Mouse (Mus musculus): ENCODE measurements around the gene Glmp. TPM values are rescaled to one million over a fixed set of nuclear protein-coding genes. Genes with fewer than 3 reads are reported as not detected.
"Not testable (repeated sequence)": the region's sequence is repeated elsewhere in the genome, so short reads cannot be mapped to it uniquely, and the experiment has no call there.

Glmp gene
- polyA plus RNA-seq (2015; fragmentation: Nextera tagmentation; extraction: Ambion mirVana): 182 and 197 TPM in 2 replicates

GRCm38 (mm10) chr3:88324951-88325405 lies at the start of gene Glmp:
Gene Glmp (plus strand): TSS chr3:88325023.
- peak; percentile 76 for ATAC-seq (ENCODE audit: insufficient read depth, low FRiP score, low read depth)
- peak within 1 kb of the TSS; percentile 82 for H3K4me2 ChIP-seq
- H3K9me3 ChIP-seq: no peaks in the 10 kb centered on the region
- peaks cover 38% of the 10 kb centered on the region for H3K36me3 ChIP-seq
- WGBS: under 1% methylated on average over 10 of the region's 10 CpGs
- peak within 1 kb of the TSS; percentile 68 for H3K4me3 ChIP-seq (replicated peaks)
- H3K9ac ChIP-seq: peak within 1 kb of the TSS; percentile 49
- H3K27ac ChIP-seq: no peak within 1 kb of the TSS
- H3K27me3 ChIP-seq (replicated peaks): no peaks in the 10 kb centered on the region
- peaks cover 8% of the 10 kb centered on the region for H3K4me1 ChIP-seq

GRCm38 (mm10) chr3:88276121-88276520 lies 48.7 kb upstream of the Glmp start:
- Histone ChIP-seq H3K4me1 (no peaks in the 10 kb centered on the region), H3K9me3 (no peaks in the 10 kb centered on the region), H3K9ac (no peak overlapping the region), H3K36me3 (no peaks in the 10 kb centered on the region), H3K27ac (no peak overlapping the region), H3K27me3 (replicated peaks) (no peaks in the 10 kb centered on the region), H3K4me2 (no peak overlapping the region), H3K4me3 (replicated peaks) (no peak overlapping the region)
- WGBS: 69% methylated on average over 2 of the region's 2 CpGs
- ATAC-seq (ENCODE audit: insufficient read depth, low FRiP score, low read depth): no peak

- Histone ChIP-seq H3K4me1 (no peaks in the 10 kb centered on the region), H3K27me3 (replicated peaks) (no peaks in the 10 kb centered on the region), H3K9ac (no peak overlapping the region), H3K36me3 (no peaks in the 10 kb centered on the region), H3K9me3 (no peaks in the 10 kb centered on the region), H3K27ac (no peak overlapping the region), H3K4me2 (no peak overlapping the region), H3K4me3 (replicated peaks) (no peak overlapping the region)
- 40% methylated on average over 7 of the region's 7 CpGs for WGBS
- no peak for ATAC-seq (ENCODE audit: insufficient read depth, low FRiP score, low read depth)
These were observed 48.2 kb upstream of the Glmp start for GRCm38 (mm10) chr3:88276529-88277143.

GRCm38 (mm10) chr3:88280035-88280434 lies 44.8 kb upstream of the Glmp start:
- no peak for ATAC-seq (ENCODE audit: insufficient read depth, low FRiP score, low read depth)
- 88% methylated on average over 2 of the region's 2 CpGs for WGBS
- Histone ChIP-seq H3K27ac (no peak overlapping the region), H3K36me3 (no peaks in the 10 kb centered on the region), H3K9me3 (no peaks in the 10 kb centered on the region), H3K27me3 (replicated peaks) (no peaks in the 10 kb centered on the region), H3K4me2 (no peak overlapping the region), H3K9ac (no peak overlapping the region), H3K4me3 (replicated peaks) (no peak overlapping the region), H3K4me1 (no peaks in the 10 kb centered on the region)

GRCm38 (mm10) chr3:88281141-88281916 lies 43.5 kb upstream of the Glmp start:
- not testable (repeated sequence) for ATAC-seq (ENCODE audit: insufficient read depth, low FRiP score, low read depth); H3K4me1 ChIP-seq

GRCm38 (mm10) chr3:88284815-88285564 lies 39.8 kb upstream of the Glmp start:
- H3K9me3 ChIP-seq; H3K4me2 ChIP-seq; H3K4me1 ChIP-seq; ATAC-seq (ENCODE audit: insufficient read depth, low FRiP score, low read depth); H3K4me3 ChIP-seq (replicated peaks); H3K27me3 ChIP-seq (replicated peaks); H3K27ac ChIP-seq; H3K36me3 ChIP-seq; H3K9ac ChIP-seq: not testable (repeated sequence)
- 91% methylated on average over 14 of the region's 14 CpGs for WGBS

More at GRCm38 (mm10) chr3:88281141-88281916, 43.5 kb upstream of the Glmp start:
- not testable (repeated sequence) for H3K36me3 ChIP-seq; H3K4me2 ChIP-seq; H3K9me3 ChIP-seq; H3K4me3 ChIP-seq (replicated peaks); H3K27me3 ChIP-seq (replicated peaks); H3K27ac ChIP-seq; H3K9ac ChIP-seq
- 71% methylated on average over 11 of the region's 11 CpGs for WGBS

GRCm38 (mm10) chr3:88285565-88285895 lies 39.3 kb upstream of the Glmp start:
- 75% methylated on average over 2 of the region's 2 CpGs for WGBS

GRCm38 (mm10) chr3:88287110-88287509 lies 37.7 kb upstream of the Glmp start, which contains the start of gene Gm38392:
Gene Gm38392 (minus strand): TSS chr3:88287210.
- Histone ChIP-seq H3K27ac (no peak within 1 kb of the TSS), H3K9me3 (no peaks in the 10 kb centered on the region), H3K4me1 (no peaks in the 10 kb centered on the region), H3K9ac (no peak within 1 kb of the TSS), H3K27me3 (replicated peaks) (no peaks in the 10 kb centered on the region), H3K4me3 (replicated peaks) (no peak within 1 kb of the TSS), H3K36me3 (no peaks in the 10 kb centered on the region), H3K4me2 (no peak within 1 kb of the TSS)
- no peak for ATAC-seq (ENCODE audit: insufficient read depth, low FRiP score, low read depth)
- WGBS: 90% methylated on average over 4 of the region's 4 CpGs

More at GRCm38 (mm10) chr3:88285565-88285895, 39.3 kb upstream of the Glmp start:
- H3K4me3 ChIP-seq (replicated peaks); H3K36me3 ChIP-seq; H3K27me3 ChIP-seq (replicated peaks); H3K9me3 ChIP-seq; ATAC-seq (ENCODE audit: insufficient read depth, low FRiP score, low read depth); H3K4me2 ChIP-seq; H3K9ac ChIP-seq; H3K27ac ChIP-seq; H3K4me1 ChIP-seq: not testable (repeated sequence)

GRCm38 (mm10) chr3:88288133-88288713 lies 36.6 kb upstream of the Glmp start:
- H3K4me2 ChIP-seq; H3K9me3 ChIP-seq; H3K9ac ChIP-seq; ATAC-seq (ENCODE audit: insufficient read depth, low FRiP score, low read depth); H3K27me3 ChIP-seq (replicated peaks); H3K27ac ChIP-seq; H3K4me1 ChIP-seq; H3K36me3 ChIP-seq; H3K4me3 ChIP-seq (replicated peaks): not testable (repeated sequence)
- WGBS: 74% methylated on average over 10 of the region's 10 CpGs

GRCm38 (mm10) chr3:88291970-88292369 lies 32.9 kb upstream of the Glmp start:
- Histone ChIP-seq H3K9ac (no peak overlapping the region), H3K27me3 (replicated peaks) (no peaks in the 10 kb centered on the region), H3K9me3 (no peaks in the 10 kb centered on the region), H3K27ac (no peak overlapping the region), H3K4me2 (no peak overlapping the region), H3K4me1 (no peaks in the 10 kb centered on the region), H3K36me3 (no peaks in the 10 kb centered on the region), H3K4me3 (replicated peaks) (no peak overlapping the region)
- no peak for ATAC-seq (ENCODE audit: insufficient read depth, low FRiP score, low read depth)
- WGBS: 67% methylated on average over 4 of the region's 4 CpGs

GRCm38 (mm10) chr3:88295272-88295671 lies 29.6 kb upstream of the Glmp start:
- H3K4me2 ChIP-seq: peak overlapping the region; percentile 64
- not testable (repeated sequence) for H3K36me3 ChIP-seq; ATAC-seq (ENCODE audit: insufficient read depth, low FRiP score, low read depth); H3K4me1 ChIP-seq; H3K9me3 ChIP-seq; H3K27me3 ChIP-seq (replicated peaks); H3K9ac ChIP-seq; H3K27ac ChIP-seq; H3K4me3 ChIP-seq (replicated peaks)
- 46% methylated on average over 1 of the region's 1 CpGs for WGBS
